Mouse (Mus musculus) 416B (cell line): Measurements from ENCODE around the gene 4931414P19Rik.

Experiments used
- DNase-seq: peaks from one replicate; pipeline ENCODE4 v3.0.0; 2011; ENCODE audit warnings: low read depth

4931414P19Rik gene

GRCm38 (mm10) chr14:54605752-54606321 lies at the start of gene 4931414P19Rik:
Gene 4931414P19Rik (minus strand): TSS chr14:54605993.
- DNase-seq: peak; percentile 75

- DNase-seq: peak; percentile 92
Observed at GRCm38 (mm10) chr14:54653496-54653895, 47.7 kb upstream of the 4931414P19Rik start.

- DNase-seq: peak; percentile 36
Observed at GRCm38 (mm10) chr14:54652787-54653186, 47.0 kb upstream of the 4931414P19Rik start.

GRCm38 (mm10) chr14:54651556-54651955 lies 45.8 kb upstream of the 4931414P19Rik start:
- DNase-seq: no peak

- peak; percentile 96 for DNase-seq
Observed at GRCm38 (mm10) chr14:54650621-54651454, 45.0 kb upstream of the 4931414P19Rik start.

GRCm38 (mm10) chr14:54647900-54648299 lies 42.1 kb upstream of the 4931414P19Rik start:
- DNase-seq: no peak

DNA sequence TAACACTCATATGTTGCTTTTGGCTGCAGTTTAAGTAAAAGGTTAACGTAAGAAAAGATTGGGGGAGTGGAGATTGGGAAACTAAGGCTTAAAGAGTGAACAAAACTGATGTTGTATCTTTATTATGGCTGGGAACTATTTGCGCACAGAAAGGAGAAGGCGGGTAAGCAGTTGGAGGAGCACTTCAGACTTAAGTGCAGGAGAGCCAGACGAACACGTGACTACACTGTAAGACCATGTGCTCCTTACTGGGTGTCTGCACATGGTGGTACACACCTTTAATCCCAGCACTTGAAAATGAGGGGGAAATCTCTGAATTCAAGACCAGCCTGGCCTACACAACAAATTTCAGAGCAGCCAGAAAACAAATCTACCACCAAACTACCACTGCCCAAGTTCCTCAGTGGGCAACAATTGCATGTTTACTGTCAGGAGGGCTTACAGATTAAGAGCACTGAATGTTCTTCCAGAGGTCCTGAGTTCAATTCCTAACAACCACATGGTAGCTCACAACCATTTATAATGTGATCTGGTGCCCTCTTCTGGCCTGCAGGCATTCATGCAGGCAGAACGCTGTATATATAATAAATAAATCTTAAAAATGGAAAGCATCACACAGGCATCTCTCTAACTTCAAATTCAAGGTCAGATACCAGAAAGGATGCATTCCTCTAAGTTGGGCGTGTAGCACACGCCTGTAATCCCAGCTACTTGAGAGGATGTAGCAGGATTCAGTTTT lies 41.3 kb upstream of the 4931414P19Rik start:
- DNase-seq: peak; percentile 32

DNA sequence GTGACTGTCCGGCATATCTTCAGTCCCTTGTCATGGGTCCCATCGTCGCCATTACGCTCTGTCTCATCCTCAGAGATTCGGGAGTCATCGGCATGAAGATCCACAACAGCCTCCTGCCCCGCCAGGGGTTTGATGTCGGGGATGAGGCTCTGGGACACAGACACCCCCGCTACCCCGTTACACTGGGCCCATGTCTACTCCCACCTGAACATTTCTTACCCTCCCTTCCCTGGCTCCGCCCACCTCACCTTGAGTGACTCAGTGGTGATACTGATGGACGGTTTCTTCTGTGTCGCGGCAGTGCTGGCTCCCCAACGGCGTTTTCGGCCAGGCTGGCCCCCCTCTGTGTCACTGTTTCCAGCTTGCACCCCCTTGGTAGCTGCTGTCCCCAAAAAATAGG lies 40.7 kb upstream of the 4931414P19Rik start:
- no peak for DNase-seq

GRCm38 (mm10) chr14:54644294-54644693 lies 38.5 kb upstream of the 4931414P19Rik start:
- DNase-seq: no peak

DNA sequence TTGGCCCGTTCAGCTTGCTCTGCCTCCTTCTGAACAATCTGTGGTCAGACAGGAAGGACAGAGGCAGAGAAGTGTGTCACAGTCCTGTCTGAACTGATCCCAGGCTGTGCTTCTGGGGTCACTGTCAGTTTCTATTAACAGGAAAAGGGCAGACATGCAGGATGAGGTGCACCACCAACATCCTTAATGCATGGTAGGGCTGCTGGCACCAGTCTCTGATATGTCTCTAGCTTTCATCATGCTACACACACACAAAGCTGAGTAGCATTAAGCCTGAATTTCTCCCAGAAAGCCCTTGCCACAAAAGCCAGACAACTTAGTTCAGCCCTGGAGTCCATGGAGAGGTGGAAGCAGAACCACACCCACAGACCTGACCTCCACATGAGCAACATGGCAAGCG lies 37.2 kb upstream of the 4931414P19Rik start:
- peak; percentile 62 for DNase-seq

- no peak for DNase-seq
Observed at GRCm38 (mm10) chr14:54642224-54642944, 36.6 kb upstream of the 4931414P19Rik start.

DNA sequence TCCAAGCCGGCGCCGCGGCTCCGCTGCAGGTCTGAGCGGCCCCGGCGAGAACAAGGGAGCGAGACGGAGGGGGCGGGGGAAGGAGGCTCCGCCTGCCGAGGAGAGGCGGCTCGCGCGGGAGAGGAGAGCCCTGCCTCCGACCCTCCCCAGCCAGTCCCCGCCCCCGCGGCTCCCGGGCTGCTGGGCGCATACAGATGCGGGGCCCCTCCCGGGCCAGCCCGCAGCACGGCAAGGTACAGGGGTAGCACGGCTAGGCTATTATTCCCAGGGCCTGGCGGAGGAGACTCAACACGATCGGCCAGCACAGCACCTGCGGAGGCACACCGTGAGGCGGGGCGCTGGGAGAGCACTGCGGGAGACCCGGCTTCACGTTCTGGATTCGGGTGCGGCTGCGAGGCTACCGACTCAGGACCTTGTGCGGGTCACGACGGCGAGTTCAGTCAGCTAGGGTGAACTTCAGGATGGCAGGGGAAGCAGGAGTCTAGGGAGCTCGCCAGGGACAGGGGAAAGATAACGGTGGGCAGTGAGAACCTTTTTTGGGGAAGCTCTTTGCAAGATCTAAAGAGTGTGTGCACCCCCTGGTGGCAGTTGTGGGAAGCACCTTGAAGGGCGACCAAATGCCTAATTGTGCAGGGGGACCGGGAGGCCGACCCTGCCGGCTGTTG lies 35.6 kb upstream of the 4931414P19Rik start, which contains the start of gene Cdh24:
Gene Cdh24, minus strand, starts transcription at position 60 of the 665 bp plus-strand sequence.
- peak; percentile 84 for DNase-seq

DNA sequence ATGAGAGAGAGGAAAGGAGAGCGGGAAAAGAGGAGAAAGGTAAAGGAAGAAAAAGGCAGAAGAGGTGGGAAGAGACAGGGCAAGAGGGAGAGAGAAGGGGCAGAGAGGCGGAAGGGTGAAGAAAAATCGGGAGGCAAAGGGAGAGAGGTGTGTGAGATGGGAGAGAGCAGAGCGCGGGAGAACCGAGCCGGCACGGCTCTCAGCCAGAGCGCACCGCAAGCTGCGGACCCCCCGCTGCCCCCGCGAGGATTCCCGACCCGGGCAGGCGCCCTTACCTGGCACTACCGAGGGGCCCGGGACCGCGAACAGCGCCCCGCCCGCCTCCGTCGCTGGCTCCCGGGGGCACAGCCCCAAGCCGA lies 35.1 kb upstream of the 4931414P19Rik start, which contains the start of gene Gm17606:
Gene Gm17606, plus strand, starts transcription at position 7 of the 359 bp plus-strand sequence.
- DNase-seq: no peak

- DNase-seq: no peak
Observed at GRCm38 (mm10) chr14:54640121-54640520, 34.3 kb upstream of the 4931414P19Rik start.

GRCm38 (mm10) chr14:54638210-54638609 lies 32.4 kb upstream of the 4931414P19Rik start:
- DNase-seq: no peak

DNA sequence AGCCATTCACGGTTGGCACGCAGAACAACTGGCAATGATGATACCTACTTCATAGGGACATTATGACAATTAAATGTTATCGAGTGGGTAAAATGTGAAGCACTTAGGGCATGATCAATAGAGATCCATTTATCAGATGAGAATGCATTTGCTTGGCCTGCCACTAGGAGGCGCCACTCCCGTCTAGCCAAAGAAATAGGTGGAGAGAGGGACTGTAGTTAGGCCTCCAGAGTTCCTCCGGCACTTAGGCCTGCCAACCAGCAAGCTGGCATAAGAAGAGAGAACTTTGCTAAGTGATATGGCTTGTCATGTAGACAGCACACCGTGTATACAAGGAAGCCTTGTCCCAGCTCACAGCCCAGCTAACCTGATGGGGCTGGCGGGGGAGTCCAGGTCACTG lies 31.2 kb upstream of the 4931414P19Rik start:
- peak; percentile 51 for DNase-seq

DNA sequence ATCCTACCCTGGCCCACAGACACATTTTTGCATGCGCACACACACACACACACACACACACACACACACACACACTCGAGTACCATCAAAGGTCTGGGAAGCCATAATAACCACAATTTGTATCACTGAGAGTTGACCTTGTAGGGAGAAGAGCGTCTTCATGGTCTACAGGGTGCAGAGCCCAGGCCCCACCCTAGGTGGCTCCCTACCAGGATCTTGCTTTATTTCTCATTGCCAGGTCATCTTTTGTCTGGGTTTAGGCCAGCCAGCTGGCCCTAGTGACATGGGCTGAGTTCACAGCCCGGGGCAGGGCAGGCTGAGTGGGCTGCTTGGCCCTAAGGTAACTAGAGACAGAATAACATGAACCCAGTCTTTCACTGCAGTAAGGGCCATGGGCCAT lies 28.4 kb upstream of the 4931414P19Rik start:
- DNase-seq: peak; percentile 53

- DNase-seq: no peak
Observed at GRCm38 (mm10) chr14:54632252-54632651, 26.5 kb upstream of the 4931414P19Rik start.

GRCm38 (mm10) chr14:54631240-54631599 lies 25.4 kb upstream of the 4931414P19Rik start:
- no peak for DNase-seq

GRCm38 (mm10) chr14:54630583-54631239 lies 24.9 kb upstream of the 4931414P19Rik start:
- DNase-seq: peak; percentile 38

- peak; percentile 39 for DNase-seq
Observed at GRCm38 (mm10) chr14:54629797-54630196, 24.0 kb upstream of the 4931414P19Rik start.
